Mouse (Mus musculus) neural tube, embryonic 13.5 days (tissue): ENCODE results near the gene Itga2b. TPM values are rescaled to one million over a fixed set of nuclear protein-coding genes. Genes with fewer than 3 reads are reported as not detected.
A peak's percentile ranks its signal among the peaks of the same experiment; 100 is the strongest.

ENCODE experiments used
- ATAC-seq: fragments of 200-750 bp; cut with Nextera tagmentation; 2 replicates; pipeline ENCODE4 v1.8.0; 2017; ENCODE audit warnings: low read depth, mild to moderate bottlenecking, moderate TSS enrichment, moderate library complexity
- H3K27ac ChIP-seq: fragments of 300-500 bp; sonication (generic); replicated peaks from 2 replicates; pipeline ENCODE4 v1.5.1; 2015; ENCODE audit warnings: moderate library complexity, mild to moderate bottlenecking, inconsistent platforms
- H3K27me3 ChIP-seq: fragments of 300-500 bp; sonication (generic); 2 replicates; pipeline ENCODE4 v1.6.1; 2015; ENCODE audit warnings: mild to moderate bottlenecking, inconsistent platforms
- H3K36me3 ChIP-seq: fragments of 300-500 bp; sonication (generic); 2 replicates; pipeline ENCODE4 v1.6.1; 2015; ENCODE audit warnings: mild to moderate bottlenecking, inconsistent platforms
- H3K4me1 ChIP-seq: fragments of 300-500 bp; sonication (generic); replicated peaks from 2 replicates; pipeline ENCODE4 v1.6.1; 2015; ENCODE audit warnings: inconsistent platforms
- H3K4me2 ChIP-seq: fragments of 300-500 bp; sonication (generic); 2 replicates; pipeline ENCODE4 v1.6.1; 2015; ENCODE audit warnings: inconsistent platforms, mild to moderate bottlenecking, moderate library complexity
- H3K4me3 ChIP-seq: fragments of 300-500 bp; sonication (generic); 2 replicates; pipeline ENCODE4 v1.5.1; 2015; ENCODE audit warnings: mild to moderate bottlenecking, inconsistent platforms
- H3K9ac ChIP-seq: fragments of 300-500 bp; sonication (generic); 2 replicates; pipeline ENCODE4 v1.6.1; 2015; ENCODE audit warnings: moderate library complexity, mild to moderate bottlenecking, inconsistent platforms
- H3K9me3 ChIP-seq: fragments of 300-500 bp; sonication (generic); 2 replicates; pipeline ENCODE4 v1.6.1; 2016; ENCODE audit warnings: inconsistent platforms
- WGBS: fragments of 180-500 bp; shearing (Covaris S2); methylation state at CpG from one replicate; pipeline ENCODE4 v1.1.7; 2015; 5-methylcytosine and 5-hydroxymethylcytosine counted together
- polyA plus RNA-seq: library from polyadenylated mRNA; unstranded; fragments of >200 nt; fragmentation: Nextera tagmentation; extraction: Ambion mirVana; gene quantifications from 2 replicates; pipeline ENCODE4 v1.2.1, GENCODE M21; 2015

The Itga2b gene
- polyA plus RNA-seq, 1 experiment from 2014 or later = 6.2 TPM

- Histone ChIP-seq H3K27me3 (no peaks in the 10 kb centered on the region), H3K4me3 (no peak overlapping the region), H3K36me3 (peaks cover 41% of the 10 kb centered on the region), H3K4me2 (no peak overlapping the region), H3K9me3 (no peaks in the 10 kb centered on the region), H3K27ac (no peak overlapping the region), H3K9ac (no peak overlapping the region), H3K4me1 (peaks cover 51% of the 10 kb centered on the region)
- ATAC-seq = no peak
- 64% methylated on average over 16 of the region's 16 CpGs for WGBS
Observed at GRCm38 (mm10) chr11:102432115-102432843, 37.6 kb downstream of the Itga2b start.

DNA sequence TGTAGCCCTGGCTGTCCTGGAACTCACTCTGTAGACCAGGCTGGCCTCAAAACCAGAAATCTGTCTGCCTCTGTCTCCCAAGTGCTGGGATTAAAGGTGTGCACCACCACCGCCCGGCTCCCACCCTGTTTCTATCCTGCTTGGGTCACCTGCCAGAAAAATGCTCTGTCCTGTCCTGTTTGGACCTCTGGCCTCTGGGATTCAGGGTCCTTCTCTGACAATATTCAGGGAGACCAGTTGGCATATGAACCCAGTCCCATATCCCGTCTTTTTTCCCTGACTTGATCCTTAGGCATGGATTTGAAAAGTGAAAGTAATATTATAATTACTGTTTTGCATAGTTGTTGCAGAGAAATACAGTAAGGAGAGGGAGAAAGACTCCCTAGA, 38.2 kb downstream of the Itga2b start:
- Histone ChIP-seq H3K27me3 (no peaks in the 10 kb centered on the region), H3K9ac (no peak overlapping the region), H3K4me1 (peaks cover 46% of the 10 kb centered on the region), H3K4me3 (no peak overlapping the region), H3K27ac (no peak overlapping the region), H3K36me3 (peaks cover 37% of the 10 kb centered on the region), H3K4me2 (no peak overlapping the region), H3K9me3 (no peaks in the 10 kb centered on the region)
- no peak for ATAC-seq
- WGBS = 82% methylated on average over 3 of the region's 3 CpGs

- H3K9me3 ChIP-seq = no peaks in the 10 kb centered on the region
- peak overlapping the region; percentile 67 for H3K4me3 ChIP-seq
- peaks cover 31% of the 10 kb centered on the region for H3K36me3 ChIP-seq
- no peaks in the 10 kb centered on the region for H3K27me3 ChIP-seq
- peaks cover 41% of the 10 kb centered on the region for H3K4me1 ChIP-seq
- H3K9ac ChIP-seq = peak overlapping the region; percentile 72
- peak overlapping the region; percentile 98 for H3K4me2 ChIP-seq
- 0% methylated on average over 7 of the region's 7 CpGs for WGBS
- ATAC-seq = peak; percentile 64
- H3K27ac ChIP-seq = peak overlapping the region; percentile 81
Observed at GRCm38 (mm10) chr11:102431018-102431645, 38.8 kb downstream of the Itga2b start.

DNA sequence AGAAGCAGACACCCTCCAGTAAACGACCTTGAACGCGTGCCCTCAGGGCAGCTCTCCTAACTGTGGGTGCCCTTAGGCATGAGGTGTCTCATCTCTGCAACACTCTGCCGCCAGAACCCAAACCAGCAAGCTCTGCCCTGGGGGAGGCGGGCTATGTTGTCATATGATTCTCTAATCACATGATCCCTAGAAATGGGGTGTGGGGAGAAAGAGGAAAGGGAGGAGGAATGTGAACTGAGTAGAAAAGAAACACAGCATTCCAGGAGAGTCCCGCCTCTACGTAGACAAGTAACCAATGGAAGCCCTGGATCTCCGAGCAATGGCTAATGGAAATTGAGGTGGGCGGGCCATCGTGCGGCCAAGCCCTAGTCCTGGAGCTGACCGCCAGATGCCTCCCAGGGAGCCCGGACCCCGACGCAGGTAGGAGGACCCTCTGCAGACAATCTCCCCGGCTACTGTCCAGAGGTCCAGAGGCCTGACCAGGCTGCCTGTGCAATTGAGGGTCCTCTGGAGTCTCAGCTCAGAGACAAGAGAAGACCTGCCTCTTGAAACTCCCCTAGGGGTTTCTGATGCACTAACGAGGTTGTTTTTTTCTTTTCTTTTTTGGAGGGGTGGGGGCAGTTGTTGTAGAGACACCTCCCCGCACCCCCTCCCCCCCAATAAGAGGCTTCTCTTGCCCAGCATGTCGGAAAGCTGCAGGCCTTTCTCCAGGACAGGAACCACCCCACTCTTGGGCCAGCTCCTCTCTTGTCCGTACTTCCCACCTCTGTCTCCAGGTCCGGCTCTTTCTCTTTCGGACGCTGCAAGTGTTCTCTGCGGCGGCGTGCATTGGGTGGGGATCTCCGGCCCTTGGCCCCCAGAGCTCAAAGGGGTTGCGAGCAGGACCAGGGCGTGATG, 39.6 kb downstream of the Itga2b start, which contains the start of gene Grn:
Gene Grn (plus strand): TSS at position 195 of the 897 bp plus-strand sequence.
- Histone ChIP-seq H3K9me3 (no peaks in the 10 kb centered on the region), H3K4me1 (peaks cover 37% of the 10 kb centered on the region), H3K4me3 (peak within 1 kb of the TSS; percentile 67), H3K36me3 (peaks cover 23% of the 10 kb centered on the region), H3K27ac (peak within 1 kb of the TSS; percentile 81), H3K27me3 (no peaks in the 10 kb centered on the region), H3K4me2 (peak within 1 kb of the TSS; percentile 98), H3K9ac (peak within 1 kb of the TSS; percentile 72)
- WGBS = under 1% methylated on average over 29 of the region's 29 CpGs
- ATAC-seq = peak; percentile 92

DNA sequence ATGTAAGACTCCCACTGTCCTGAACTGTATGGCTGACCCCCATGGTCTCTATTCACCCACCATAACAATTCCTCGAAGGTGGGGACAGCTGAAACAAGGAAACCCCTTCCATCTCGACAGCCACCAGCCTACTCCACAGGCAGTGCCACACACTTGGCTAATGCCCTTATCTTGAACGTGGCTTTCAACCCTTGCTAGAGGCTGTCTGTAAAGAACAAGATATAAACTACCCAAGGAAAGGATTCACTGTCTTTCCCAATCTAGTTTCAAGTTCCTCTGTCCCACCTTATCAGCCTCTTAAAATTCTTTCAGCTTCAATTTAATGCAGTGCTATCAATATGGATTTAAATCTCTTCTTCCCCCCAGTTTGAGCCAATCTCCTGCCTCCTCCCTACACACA, 40.4 kb downstream of the Itga2b start:
- Histone ChIP-seq H3K36me3 (peaks cover 15% of the 10 kb centered on the region), H3K4me2 (peak overlapping the region; percentile 98), H3K4me3 (peak overlapping the region; percentile 67), H3K9me3 (no peaks in the 10 kb centered on the region), H3K4me1 (peaks cover 33% of the 10 kb centered on the region), H3K27ac (peak overlapping the region; percentile 53; the same call in 1 of the 2 replicates), H3K9ac (peak overlapping the region; percentile 72), H3K27me3 (no peaks in the 10 kb centered on the region)
- ATAC-seq = no peak
- WGBS = 48% methylated on average over 3 of the region's 3 CpGs

DNA sequence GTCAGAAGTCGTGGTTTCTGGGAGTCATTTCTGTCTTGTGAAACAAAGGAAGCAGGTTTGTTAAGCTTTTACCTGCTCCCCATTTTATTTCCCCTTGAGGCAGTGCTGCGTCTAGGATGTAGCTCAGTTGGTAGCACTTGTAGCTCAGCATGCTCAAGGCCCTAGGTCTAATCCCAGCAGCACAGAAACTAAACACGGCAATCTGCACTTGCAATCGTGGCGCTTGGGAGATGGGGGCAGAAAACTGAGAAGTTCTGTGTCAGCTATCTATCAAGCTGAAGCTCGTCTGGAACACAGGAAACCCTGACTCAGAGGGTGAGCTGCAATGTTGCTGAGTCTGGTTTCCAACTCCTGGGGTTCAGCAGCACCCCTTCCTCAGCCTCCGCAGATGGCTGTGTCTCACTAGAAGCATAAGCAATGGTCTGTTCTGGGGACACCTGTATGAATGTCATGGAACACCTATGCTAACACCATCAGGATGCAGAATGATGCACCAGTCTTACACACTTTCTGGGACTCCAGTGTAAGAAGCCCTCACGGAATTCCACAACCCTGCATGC, 40.9 kb downstream of the Itga2b start:
- peaks cover 28% of the 10 kb centered on the region for H3K4me1 ChIP-seq
- no peak for ATAC-seq
- peaks cover 12% of the 10 kb centered on the region for H3K36me3 ChIP-seq
- no peaks in the 10 kb centered on the region for H3K9me3 ChIP-seq
- H3K9ac ChIP-seq = no peak overlapping the region
- peak overlapping the region; percentile 98 for H3K4me2 ChIP-seq
- H3K4me3 ChIP-seq = no peak overlapping the region
- H3K27me3 ChIP-seq = no peaks in the 10 kb centered on the region
- 77% methylated on average over 8 of the region's 8 CpGs for WGBS
- no peak overlapping the region for H3K27ac ChIP-seq

GRCm38 (mm10) chr11:102425555-102426316, 44.2 kb downstream of the Itga2b start:
- Histone ChIP-seq H3K4me3 (no peak overlapping the region), H3K9me3 (no peaks in the 10 kb centered on the region), H3K27ac (no peak overlapping the region), H3K4me2 (no peak overlapping the region), H3K4me1 (peaks cover 9% of the 10 kb centered on the region), H3K36me3 (no peaks in the 10 kb centered on the region), H3K27me3 (no peaks in the 10 kb centered on the region), H3K9ac (no peak overlapping the region)
- ATAC-seq = no peak
- 85% methylated on average over 8 of the region's 8 CpGs for WGBS

DNA sequence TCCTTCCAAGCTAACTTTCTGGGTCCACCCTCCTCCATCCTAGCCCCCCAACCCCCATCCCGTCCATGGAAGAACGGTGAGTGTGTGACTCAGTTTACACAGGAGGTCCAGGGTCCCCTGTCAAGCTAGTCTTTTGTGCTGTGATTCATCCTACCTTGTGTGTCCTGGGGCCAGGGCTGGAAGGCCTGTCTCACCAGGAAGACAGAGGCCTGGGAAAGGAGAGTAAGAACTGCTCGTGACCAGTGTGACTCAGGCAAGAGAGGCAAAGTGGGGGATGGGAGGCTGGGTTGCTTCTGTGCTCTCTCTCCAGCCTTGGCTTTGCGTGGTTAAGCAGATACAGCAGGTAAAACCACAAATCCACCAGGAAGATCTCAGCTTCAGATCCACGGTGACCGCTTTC, 45.3 kb downstream of the Itga2b start:
- Histone ChIP-seq H3K27ac (no peak overlapping the region), H3K36me3 (no peaks in the 10 kb centered on the region), H3K4me1 (peaks cover 2% of the 10 kb centered on the region), H3K27me3 (no peaks in the 10 kb centered on the region), H3K9ac (no peak overlapping the region), H3K9me3 (no peaks in the 10 kb centered on the region), H3K4me2 (no peak overlapping the region), H3K4me3 (no peak overlapping the region)
- 81% methylated on average over 6 of the region's 6 CpGs for WGBS
- ATAC-seq = no peak

GRCm38 (mm10) chr11:102421559-102421958, 48.4 kb downstream of the Itga2b start:
- no peak for ATAC-seq
- no peaks in the 10 kb centered on the region for H3K9me3 ChIP-seq
- H3K4me2 ChIP-seq = no peak overlapping the region
- no peaks in the 10 kb centered on the region for H3K27me3 ChIP-seq
- no peak overlapping the region for H3K4me3 ChIP-seq
- 55% methylated on average over 8 of the region's 8 CpGs for WGBS
- H3K36me3 ChIP-seq = no peaks in the 10 kb centered on the region
- H3K9ac ChIP-seq = no peak overlapping the region
- H3K27ac ChIP-seq = no peak overlapping the region
- H3K4me1 ChIP-seq = no peaks in the 10 kb centered on the region

- Histone ChIP-seq H3K9me3 (no peaks in the 10 kb centered on the region), H3K4me3 (no peak overlapping the region), H3K4me2 (no peak overlapping the region), H3K9ac (no peak overlapping the region), H3K27ac (no peak overlapping the region), H3K4me1 (no peaks in the 10 kb centered on the region), H3K36me3 (no peaks in the 10 kb centered on the region), H3K27me3 (no peaks in the 10 kb centered on the region)
- no peak for ATAC-seq
Observed at GRCm38 (mm10) chr11:102418887-102419286, 51.0 kb downstream of the Itga2b start.

DNA sequence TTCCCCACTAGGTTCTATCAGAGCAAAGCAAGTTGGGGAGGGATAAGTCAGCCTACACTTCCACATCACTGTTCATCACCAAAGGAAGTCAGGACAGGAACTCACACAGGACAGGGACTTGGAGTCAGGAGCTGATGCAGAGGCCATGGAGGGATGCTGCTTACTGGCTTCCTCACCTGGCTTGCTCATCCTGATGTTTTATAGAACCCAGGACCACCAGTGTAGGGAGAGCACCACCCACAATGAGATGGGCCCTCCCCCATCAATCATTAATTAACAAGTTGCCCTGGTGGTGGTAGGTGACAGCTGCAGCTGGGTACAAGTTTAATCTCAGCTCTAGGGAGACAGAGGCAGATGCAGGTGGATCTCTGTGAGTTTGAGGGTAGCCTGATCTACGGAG, 52.8 kb downstream of the Itga2b start:
- no peaks in the 10 kb centered on the region for H3K27me3 ChIP-seq
- no peak overlapping the region for H3K4me2 ChIP-seq
- H3K36me3 ChIP-seq = no peaks in the 10 kb centered on the region
- H3K4me1 ChIP-seq = no peaks in the 10 kb centered on the region
- no peaks in the 10 kb centered on the region for H3K9me3 ChIP-seq
- H3K27ac ChIP-seq = no peak overlapping the region
- H3K4me3 ChIP-seq = no peak overlapping the region
- ATAC-seq = no peak
- H3K9ac ChIP-seq = no peak overlapping the region
- 85% methylated on average over 1 of the region's 1 CpGs for WGBS
